Mouse (Mus musculus) lung, postnatal 36 days (tissue): Measurements from ENCODE around the gene Mlkl.
A peak's percentile ranks its signal among the peaks of the same experiment; 100 is the strongest.
"Not testable (repeated sequence)": the region's sequence is repeated elsewhere in the genome, so short reads cannot be mapped to it uniquely, and the experiment has no call there.

Experiments
- DNase-seq: peaks from one replicate; pipeline ENCODE4 v3.0.0; 2022; ENCODE audit warnings: mixed read lengths

Gene Mlkl

DNA sequence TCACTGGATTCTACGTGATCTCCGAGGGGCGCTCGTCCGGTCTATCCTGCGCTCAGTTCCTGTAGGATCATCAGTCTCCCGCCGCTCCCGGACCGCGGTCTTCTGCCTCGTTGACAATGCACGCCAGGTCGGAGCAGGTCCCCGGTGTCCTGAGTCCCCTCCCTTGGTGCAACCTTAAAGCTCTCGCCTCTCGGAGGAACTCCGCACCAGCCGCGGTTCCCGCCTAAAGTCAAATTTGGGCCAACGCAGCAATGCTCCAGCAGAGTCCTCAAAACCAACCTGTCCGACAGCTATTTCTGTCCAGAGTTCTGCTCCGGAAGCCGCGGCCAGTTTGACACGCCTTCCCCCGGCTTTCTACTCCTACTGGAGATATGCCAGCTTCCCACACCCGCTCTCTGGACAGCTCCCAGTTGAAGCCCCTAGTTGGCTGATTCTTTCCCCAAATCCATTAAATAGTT lies at the start of gene Mlkl:
TSS of gene Mlkl (minus strand) at position 288 of the 458 bp plus-strand sequence.
- peak; percentile 73 for DNase-seq

DNA sequence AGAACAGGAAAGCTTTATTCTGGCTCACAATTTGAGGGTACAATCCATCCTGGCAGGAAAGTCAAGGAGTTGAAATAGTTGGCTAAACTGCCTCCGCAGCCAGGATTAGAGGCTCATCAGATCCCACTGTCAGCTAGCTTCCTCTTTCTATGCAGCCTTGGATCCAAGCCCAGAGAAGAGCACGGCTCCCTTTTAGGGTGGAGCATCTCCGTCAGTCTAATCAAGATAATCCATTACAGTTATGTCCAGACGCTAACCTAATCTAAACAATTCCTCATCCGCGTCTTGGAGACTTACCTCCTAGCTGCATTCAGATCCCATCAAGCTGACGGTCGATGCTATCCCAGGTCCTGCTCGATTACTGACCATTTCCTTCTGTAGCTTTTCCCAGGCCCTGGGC lies 47.9 kb upstream of the Mlkl start:
- peak; percentile 64 for DNase-seq

DNA sequence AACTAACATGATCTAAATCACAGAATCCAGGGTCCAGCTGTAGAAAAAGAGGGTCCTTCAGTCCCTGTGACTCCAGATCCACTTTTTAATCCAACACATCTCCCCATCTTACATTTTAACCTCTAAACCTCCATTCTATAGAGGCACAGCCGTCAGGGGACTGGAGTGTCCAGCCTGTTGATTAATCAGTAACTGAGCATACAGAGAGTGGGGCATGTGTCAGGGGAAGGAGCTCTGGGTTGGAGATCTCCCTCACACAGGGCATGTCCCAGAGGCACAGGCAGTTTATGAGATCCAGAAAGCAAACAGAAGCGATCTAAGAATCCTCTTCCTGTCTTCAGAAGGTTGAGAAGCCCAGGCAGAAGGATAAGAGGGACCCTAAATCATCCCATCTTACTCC lies 46.7 kb upstream of the Mlkl start:
- no peak for DNase-seq

DNA sequence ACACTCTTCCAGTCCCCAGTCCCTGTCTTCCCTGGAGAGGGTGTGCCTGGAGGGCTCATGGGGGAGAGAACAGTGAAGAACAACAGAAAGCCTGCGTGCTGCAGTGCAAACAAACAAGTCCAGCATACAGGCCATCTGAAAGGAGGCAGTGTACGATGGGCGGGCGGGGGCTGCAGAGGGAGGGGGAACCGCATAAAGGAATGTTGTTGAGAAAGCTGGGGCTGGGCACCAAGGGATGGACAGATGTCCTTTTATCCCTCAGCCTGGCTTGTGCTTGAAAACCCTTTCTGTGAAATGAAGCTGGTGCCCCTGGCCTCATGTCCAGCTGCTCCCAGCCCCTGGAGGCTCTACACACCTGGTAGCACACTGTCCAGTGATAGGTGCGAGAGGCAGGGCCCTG lies 37.2 kb upstream of the Mlkl start:
- DNase-seq, result no peak

DNA sequence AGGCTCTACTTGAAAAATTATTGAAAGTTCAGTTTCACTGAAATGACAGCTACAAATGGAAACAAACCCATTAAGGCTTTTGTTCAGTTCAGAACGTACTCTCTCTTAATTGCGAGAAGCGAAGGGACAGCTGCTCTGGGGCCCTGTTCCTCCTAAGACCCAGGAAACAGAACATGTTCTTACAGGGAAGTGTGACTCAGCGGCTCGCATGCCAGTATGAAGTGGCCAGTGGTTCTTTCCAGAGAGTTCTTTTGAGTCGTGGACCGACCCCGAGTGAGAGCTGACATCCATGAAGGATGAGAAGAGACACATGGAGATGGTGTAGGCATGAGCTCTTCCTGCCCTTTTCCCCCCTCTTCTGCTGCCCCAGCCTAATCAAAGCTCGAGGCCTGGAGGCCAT lies 31.7 kb upstream of the Mlkl start:
- no peak for DNase-seq

DNA sequence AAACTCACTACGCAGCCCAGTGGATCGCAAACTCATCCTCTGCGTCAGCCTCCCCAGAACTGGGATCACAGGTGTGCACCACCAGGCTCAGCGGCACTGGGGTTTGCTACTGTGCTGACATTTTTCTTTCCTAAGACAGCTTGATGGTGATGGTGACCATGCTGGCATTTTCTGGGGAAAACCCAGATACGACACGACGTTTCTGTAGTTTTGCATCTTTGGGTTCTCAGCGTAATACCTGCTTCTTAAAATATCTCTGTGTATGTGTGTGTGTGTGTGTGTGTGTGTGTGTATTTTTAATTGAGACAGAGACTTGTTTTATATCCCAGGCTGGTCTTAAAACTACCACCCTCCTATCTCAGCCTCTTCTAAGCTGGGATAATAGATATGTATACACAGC lies 29.4 kb upstream of the Mlkl start:
- no peak for DNase-seq

DNA sequence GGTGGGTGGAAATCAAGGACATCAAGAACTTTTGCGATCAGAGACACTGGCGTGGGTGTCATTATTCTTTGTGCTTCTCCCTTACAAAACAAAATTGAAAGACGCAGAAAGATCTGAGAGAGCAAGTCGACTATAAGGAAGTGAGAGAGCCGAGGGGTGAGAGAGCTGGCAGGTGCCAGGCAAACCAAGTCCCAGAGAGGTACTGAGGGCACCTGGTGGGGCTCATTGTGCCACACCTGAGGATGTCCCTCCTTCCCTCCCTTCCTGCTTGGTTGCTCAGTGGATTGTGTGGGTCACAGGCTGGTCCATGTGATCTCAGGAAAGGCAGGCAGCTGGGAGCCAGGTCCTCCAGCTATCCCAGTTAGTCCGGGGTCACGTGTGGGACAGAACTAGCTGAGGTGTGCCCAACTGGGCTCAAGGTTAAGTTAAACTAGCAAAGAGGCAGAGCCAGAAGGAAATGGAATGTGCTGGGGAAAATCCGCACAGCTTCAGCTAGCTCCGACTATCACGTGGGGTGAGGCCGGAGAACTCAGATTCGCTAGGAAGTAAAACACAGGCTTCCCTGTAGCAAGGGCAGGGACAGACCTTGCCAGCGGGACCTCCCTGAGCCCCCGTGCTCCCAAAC lies 28.7 kb upstream of the Mlkl start:
- peak; percentile 29 for DNase-seq

DNA sequence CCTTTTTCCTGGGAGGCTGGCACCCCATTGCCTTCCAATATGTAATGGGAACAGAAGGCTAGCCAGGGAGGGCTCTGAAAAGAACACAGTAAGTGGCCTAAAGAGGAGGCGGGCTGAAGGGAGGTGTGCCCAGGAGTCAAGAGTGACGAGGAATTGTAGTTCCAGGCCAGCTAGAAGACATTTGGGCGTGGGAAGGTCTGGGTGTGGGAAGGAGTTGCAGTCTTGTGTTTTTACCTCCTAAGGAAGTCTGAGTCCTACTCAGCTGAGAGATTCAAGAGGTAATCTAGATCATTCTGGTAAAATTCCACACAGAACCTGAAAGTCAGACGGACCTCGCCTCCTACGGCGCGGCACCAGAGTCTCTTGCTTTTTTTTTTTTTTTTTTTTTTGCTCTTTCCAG lies 25.5 kb upstream of the Mlkl start:
- DNase-seq, result peak; percentile 20

DNA sequence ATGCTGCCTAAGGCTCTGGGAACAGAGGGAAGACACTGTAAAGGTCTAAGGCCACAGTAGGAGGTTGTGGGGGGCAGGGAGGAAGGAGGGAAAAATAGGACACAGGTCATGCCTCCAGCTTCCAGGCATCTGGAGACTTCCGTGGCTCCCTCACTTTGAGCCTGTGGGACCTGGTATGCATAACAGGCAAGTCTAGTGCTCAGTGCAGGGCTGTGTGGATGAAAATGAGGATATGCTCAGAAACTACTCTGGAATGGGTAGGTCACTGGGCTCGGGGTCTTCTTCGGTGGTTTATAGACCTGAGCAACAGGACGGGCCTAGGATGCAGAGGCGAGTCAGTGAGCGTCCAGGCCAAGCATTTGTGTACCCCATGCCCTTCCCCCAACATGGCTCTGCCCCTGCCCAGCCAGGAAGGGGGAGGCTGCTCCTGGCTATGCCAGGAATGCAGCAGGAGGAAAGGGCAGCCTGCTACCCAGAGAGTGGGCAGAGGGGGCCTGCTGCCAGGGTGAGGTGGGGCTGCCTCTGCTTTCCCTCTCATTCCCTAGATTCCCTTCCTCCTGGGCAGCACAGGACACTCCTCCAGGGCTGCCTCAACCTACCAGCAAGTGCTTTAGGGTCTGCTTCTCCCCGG lies 22.7 kb upstream of the Mlkl start:
- DNase-seq, result no peak

DNA sequence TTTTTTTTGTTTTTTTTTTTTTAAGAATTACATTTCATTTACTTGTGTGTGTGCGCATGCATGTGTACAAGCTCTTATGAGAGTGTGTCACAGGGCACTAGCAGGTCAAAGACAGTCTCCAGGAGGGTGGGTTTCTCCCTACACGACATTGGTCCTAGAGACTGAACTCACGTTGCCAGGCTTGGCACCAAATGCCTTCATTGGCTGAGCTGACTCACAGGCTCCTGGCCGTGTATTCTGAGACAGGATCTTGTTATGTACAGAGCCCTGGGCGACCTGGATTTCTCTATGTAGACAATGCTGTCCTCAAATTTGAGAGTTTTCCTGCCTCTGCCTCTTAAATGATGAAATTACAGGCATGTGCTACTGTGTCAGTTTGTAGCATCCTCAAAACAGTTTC lies 22.0 kb upstream of the Mlkl start:
- DNase-seq, result no peak

DNA sequence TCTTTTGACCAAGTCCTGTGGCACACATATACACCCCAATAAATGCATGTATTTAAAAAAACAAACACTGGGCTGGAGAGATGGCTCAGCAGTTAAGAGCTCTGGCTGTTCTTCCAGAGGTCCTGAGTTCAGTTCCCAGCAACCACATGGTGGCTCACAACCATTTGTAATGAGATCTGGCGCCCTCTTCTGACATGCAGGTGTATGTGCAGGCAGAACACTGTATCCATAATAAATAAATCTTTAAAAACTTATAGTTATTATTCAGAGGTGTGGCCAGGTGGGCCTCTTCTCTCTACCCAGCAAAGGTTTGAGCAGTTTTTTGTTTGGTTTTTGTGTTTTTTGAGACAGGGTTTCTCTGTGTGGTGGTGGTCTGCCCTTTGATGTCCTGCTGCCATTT lies 20.9 kb upstream of the Mlkl start:
- DNase-seq, result no peak

DNA sequence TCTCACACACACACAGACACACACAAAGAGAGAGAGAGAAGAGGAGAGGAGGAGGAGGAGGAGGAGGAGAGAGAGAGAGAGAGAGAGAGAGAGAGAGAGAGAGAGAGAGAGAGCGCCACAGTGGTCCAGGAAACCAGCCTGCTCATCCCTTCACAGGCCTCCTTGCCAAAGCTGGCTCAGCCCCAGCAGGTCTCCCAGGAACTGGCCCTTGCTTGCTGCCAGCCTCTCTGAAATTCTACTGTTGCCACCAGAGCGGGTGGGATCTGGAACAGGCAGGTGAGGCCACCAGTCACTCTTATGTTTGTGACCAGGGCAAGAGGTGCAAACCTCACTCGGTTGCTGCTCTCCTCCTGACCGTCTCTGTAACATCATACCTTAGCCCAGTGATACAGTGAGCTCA lies 19.5 kb upstream of the Mlkl start:
- no peak for DNase-seq

DNA sequence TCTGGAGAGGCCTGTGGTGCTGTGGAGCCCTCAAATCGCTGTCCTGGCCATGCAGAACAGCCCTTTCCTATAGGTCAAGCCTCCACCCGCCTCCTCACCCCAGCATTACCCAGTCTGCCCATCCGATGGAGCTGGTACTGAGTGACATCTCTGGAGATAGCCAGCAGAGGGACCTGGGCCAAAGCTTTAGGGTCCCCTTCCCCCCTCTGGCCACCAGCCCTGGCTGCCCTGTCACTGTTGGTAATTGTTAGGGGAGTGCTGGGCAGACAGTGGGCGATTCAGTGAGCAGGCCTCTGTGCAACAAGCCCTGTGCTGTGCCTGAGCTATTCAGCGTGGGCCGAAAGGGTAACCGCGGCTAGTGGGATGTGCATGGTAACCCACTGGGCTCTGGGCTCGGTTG lies 15.5 kb upstream of the Mlkl start:
- DNase-seq, result no peak

DNA sequence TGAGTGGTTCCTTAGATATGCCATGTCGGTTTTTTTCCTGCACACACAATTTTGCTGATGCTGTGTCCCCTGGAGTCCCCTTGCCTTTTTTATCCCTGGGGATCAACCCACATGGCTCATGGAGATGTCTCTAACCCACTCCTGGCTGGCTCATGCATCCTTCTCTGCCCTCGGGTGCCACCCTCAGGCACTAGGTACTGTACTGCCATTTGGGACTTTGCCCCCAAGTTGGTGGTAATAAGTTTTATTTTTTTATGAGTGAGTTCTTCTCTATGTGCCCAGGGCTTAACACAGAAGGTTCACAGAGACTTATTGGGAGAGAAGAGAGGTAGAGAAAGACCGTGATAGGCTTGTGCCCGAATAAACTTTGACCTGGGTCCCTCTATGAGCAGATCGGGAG lies 14.3 kb upstream of the Mlkl start:
- no peak for DNase-seq

DNA sequence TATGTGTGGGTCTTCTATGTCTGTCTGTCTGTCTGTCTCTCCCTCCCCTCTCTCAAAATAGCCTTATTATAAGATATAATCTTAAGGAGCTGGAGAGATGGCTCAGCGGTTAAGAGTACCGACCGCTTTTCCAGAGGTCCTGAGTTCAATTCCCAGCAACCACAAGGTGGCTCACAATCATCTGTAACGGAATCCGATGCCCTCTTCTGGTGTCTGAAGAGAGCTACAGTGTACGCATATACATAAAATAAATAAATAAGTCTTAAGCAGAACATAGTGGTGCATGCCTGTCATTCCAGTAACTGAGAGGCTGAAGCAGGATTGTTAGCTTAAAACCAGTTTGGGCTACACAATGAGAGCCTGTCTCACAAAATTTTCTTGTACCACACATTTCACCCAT lies 12.6 kb upstream of the Mlkl start:
- no peak for DNase-seq

DNA sequence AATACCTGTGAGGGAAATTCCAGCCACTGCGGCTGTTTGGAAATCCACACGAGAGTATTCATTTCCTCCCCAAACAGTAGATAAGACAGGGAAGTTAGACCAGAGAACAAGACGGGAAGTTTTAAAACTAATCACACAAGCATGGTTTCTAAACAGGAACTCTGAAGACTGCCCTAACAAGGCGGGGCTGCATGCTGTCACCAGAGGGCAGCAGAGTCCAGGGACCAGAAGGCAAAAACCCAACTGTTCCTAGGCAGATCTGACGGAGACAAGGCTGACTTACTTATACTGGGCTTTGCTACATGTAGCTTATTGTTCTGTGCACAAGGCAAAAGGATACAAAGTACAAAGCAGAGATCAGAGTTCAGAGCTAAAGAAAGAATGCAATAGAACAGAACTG lies 5.2 kb upstream of the Mlkl start:
- DNase-seq, result peak; percentile 92

DNA sequence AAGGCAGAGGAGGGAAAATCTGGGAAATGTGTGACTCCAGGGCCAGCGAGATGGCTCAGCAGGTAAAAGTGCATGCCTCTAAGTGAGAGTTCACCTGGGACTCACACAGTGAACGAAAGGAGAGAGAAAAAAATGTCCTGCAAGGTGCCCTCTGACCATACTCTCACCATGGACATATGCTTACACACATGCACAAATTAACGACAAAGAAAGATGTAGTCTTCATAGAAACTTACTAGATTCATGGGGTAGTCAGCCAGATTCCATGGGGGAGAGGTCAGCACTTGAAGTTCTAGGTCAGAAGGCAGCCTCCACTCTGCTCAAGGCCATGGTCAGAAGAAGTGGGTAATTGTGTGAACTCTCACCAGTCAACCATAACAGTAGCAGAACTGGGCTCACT lies 2.2 kb upstream of the Mlkl start:
- no peak for DNase-seq

DNA sequence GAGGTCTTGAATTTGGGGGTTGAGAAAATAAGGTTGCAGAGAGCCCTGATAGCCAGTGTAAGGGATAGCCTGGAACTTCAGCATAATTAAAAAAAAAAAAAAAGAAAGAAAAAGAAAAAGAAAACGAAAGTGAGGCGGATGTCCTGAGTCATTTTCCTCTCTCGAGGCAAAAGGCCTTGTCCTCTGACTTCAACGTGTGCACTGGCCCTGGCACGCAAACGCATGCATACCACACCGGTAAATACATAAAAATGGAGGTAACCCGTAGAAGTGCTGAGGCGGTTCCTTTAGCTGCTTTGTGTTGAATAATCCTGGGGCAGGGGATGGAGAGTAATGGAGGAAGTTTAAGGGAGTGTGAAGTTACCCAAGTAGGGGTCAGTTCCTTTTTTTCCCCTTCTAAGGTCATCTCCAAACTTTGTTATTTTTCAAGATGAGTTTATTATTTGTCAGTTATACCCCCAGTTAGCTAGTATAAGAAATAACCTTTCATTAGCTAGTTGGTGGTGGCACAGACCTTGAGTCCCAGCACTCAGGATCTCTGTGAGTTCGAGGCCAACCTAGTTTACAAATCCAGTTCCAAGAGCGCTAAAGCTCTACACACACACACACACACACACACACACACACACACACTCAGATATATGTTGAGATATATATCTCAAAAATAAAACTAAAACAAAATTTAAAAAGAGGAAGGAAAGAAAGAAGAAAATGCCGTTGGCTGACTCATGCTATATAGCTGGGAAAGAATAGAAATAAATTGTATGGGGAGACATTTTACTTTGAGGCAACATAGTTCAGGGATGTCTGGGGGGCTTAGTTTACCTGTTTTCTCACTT lies 612 bp upstream of the Mlkl start:
- peak; percentile 23 for DNase-seq

DNA sequence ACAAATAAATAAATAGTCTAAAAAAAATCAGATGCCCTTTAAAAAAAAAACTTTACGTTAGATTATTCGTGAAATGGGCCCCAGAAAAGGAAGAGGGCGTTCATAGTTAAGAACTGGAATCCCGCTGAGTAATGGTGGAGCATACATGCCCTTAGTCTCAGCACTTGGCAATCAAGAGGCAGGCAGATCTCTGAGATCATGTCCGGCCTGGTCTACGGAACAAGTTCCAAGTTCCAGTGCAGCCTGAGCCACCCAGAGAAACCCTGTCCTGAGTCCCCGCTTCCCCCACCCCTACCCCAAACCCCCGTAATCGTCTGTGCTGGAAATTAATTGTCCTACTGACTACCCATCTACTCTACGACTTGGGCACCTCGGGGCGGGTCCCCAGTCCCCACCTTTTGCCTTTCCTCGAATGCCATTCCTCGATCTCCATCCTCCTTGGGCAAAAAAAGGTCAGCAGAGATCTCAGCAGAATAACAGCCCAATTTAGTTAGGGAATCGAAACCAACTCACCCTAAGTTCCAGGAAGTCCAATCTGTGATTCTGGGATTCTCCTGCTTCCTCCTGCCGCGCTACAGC lies 577 bp downstream of the Mlkl start:
- DNase-seq, result peak; percentile 51

DNA sequence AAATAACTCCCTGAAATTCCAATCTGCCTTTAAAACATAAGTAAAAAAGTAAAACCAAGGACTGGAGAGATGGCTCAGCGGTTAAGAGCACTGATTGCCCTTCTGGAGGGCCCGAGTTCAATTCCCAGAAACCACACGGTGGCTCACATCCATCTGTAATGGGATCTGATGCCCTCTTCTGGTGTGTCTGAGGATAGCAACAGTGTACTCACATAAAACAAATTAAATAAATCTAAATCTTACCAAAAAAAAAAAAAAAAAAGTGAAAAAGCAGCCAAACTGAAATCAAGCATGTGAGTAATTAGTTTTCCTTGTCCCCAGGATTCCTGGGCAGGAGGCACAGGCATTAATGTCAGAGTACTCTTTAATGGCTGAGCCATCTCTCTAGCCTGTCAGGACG lies 1.3 kb downstream of the Mlkl start:
- DNase-seq, result no peak

DNA sequence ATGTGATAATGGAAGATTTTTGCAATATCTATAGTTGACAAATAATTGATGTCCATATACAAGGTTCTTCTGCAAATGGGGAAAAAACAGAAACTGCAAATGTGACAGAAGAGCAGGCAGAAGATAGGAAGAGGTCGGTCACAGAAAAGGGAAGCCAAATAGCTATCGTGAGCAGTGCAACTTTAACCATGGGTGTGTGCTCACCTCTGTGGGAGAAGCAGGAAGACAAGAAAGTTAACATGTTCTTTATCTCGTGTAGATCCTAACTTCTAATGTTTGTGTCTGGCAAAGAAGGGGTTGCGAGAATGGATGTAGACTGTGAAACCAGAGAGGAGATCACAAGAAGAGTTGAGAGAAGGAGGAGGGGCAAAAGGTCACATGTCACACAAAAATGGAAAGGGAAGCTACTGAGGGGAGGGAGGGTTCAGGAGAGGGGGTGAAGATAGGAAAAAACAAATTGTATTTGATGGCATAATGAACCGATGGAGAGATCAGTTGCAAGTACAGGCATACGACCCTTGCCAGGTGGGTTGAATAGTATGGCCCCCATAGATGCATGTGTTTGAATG lies 12.7 kb downstream of the Mlkl start:
- DNase-seq, result no peak

DNA sequence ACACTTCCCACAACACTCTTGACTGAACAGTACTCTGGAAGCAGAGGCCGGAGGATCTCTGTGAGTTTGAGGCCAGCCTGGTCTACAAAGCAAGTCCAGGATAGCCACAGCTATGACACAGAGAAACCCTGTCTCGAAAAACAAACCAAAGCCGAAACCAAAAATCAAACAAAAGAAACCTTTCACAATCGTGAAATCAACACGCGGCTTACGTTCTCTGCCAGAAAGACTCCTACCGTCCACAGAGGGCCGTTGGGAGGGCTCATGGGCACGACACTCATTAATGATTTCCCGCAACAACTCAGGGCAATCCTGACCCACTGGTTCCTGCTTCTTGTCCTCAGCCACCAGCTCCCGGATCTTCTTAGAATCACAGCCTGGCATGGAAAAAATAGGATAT lies 23.2 kb downstream of the Mlkl start:
- DNase-seq, result no peak

DNA sequence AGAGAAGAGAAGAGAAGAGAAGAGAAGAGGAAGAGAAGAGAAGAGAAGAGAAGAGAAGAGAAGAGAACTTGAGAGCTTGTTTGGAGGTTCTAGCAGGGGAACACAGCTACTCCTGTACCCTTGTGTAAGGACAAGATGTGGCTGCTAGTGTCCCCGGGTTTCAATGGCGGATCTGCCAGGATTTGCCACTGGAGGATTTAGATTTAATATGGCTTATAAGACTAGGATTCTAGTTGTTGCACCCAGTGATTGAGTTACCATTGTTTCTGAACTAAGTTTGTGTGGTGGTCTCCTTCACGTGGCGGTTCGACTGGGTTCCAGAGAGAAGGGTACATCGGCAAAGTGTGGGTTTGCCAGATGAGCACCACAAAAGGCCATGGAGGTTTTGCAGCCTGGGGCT lies 24.0 kb downstream of the Mlkl start:
- not testable (repeated sequence) for DNase-seq
